Mouse (Mus musculus): ENCODE results near the gene Rbm34. TPM values are rescaled to one million over a fixed set of nuclear protein-coding genes. Genes with fewer than 3 reads are reported as not detected.

The Rbm34 gene
- total and polyA plus RNA-seq, 3 experiments = 25.9 TPM; not detected in 1

DNA sequence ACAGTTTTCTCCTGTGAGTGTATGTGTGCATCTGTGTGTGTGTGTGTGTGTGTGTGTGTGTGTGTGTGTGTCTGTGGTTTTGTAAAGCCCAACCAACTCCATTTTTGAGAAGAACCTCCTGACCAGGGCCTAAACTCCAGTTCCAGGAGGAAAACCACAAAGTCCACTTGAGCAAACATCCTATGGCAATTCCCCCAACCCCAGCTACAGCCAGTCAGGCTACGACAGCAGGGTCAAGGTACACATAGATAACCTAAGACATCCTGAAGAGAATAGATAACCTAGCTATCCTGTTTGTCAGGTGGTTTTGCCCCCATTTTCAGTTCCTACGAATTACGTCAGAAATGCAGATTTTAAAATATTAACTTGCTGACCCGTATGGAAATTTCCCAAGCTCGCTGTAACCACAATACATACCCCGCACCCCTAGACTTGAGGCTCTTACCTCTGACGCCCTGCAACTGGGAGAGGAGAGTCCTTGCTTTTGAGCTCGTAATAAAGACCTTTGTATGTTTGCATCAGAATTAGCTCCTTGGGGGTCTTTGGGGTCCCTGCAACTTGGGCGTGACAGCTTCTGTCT lies 2.9 kb upstream of the Rbm34 start (continued):
- TF ChIP-seq ZKSCAN1 (IDR thresholded peaks at IDR 0.05; ENCODE audit: low read depth, low read length) = no peak
- TF ChIP-seq MAFK (IDR thresholded peaks at IDR 0.05; ENCODE audit: borderline replicate concordance, low read depth, low read length) = no peak
- TF ChIP-seq GABPA (IDR thresholded peaks at IDR 0.05; ENCODE audit: low read depth, low read length) = no peak
- TF ChIP-seq ZMIZ1 (IDR thresholded peaks at IDR 0.05; ENCODE audit: low read depth, low read length) = no peak

DNA sequence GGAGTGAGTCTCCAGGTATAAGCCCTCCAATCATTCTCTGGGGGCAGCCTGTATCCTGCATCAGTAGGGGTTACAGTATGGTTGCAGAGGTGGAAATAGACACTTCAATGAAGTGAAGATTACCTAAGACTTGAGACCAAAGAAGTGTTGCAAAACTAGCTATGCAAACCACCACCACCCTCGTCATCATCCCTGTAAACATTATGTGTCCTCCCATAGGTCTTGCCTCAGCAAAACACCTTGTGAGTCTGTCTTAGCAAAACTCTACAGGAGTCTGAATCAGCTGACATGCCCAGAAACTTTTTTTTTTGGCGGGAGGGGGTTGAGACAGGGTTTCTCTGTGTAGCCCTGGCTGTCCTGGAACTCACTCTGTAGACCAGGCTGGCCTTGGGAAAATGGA lies 1.8 kb upstream of the Rbm34 start:
- H3K36me3 ChIP-seq (ENCODE audit: control insufficient read depth in 1 of 2, insufficient read depth in 2 of 2, low read length in 2 of 2) = peaks cover 0 to 9% of the 10 kb centered on the region in 2 experiments; a peak in 3 of 4 replicates

DNA sequence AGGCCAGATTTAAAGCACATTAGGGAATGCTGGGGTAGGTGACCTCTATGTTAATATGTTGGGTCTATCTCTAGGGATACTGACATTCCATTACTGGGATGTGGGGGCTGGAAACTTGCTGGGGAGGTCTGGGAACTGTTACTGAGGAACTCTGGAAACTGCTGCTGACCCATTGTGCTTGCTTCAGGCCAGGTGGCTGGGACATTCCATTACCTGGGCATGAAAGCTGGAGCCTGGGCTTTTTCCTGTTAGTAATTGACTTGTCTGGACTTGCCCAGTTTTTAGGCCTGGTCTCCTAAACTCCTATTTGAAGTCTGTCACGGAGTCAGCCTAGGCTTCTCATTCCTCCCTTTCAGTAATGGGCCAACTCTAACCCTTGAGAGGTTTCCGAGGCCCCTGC lies 1.2 kb upstream of the Rbm34 start:
- no peak overlapping the region for H3K27ac ChIP-seq (ENCODE audit: control insufficient read depth, low read depth, low read length)
- H3K4me3 ChIP-seq (ENCODE audit: control insufficient read depth in 1 of 2, insufficient read depth in 1 of 2, low read depth in 2 of 2, low read length in 2 of 2) = no peak overlapping the region
- H3K27me3 ChIP-seq (ENCODE audit: control insufficient read depth in 1 of 2, insufficient read depth in 2 of 2, low read length in 2 of 2) = no peaks in the 10 kb centered on the region
- H3K4me1 ChIP-seq (ENCODE audit: control insufficient read depth in 1 of 2, insufficient read depth in 2 of 2, low read length in 2 of 2) = peaks cover 4 to 6% of the 10 kb centered on the region in 2 experiments; a peak in 3 of 4 replicates
- H3K36me3 ChIP-seq (ENCODE audit: control insufficient read depth in 1 of 2, insufficient read depth in 2 of 2, low read length in 2 of 2) = peaks cover 0 to 9% of the 10 kb centered on the region in 2 experiments; a peak in 3 of 4 replicates
- DNase-seq (ENCODE audit: low read depth, low spot score) = no peak
- no peak overlapping the region for H3K9ac ChIP-seq (ENCODE audit: control insufficient read depth, low read depth, low read length, poor library complexity, severe bottlenecking)
- peaks cover 23% of the 10 kb centered on the region for H3K79me2 ChIP-seq (ENCODE audit: control insufficient read depth, insufficient read depth, low read length, poor library complexity)
- H3K9me3 ChIP-seq (replicated peaks; ENCODE audit: insufficient read depth, low read length) = no peaks in the 10 kb centered on the region
- no peak for TF ChIP-seq NELFE (IDR thresholded peaks at IDR 0.05; ENCODE audit: low read depth, low read length)
- TF ChIP-seq CTCF (IDR thresholded peaks at IDR 0.05 in 2 of 3, conservative IDR thresholded peaks at IDR 0.05 in 1 of 3; ENCODE audit: control insufficient read depth in 1 of 3, insufficient read depth in 1 of 3, low read depth in 2 of 3, low read length in 3 of 3, poor library complexity in 1 of 3, severe bottlenecking in 1 of 3) = no peak
- TF ChIP-seq POLR2AphosphoS2 (IDR thresholded peaks at IDR 0.05; ENCODE audit: low read length) = no peak
- no peak for TF ChIP-seq MXI1 (IDR thresholded peaks at IDR 0.05; ENCODE audit: low read depth, low read length)
- TF ChIP-seq USF1 (IDR thresholded peaks at IDR 0.05; ENCODE audit: low read depth, low read length) = no peak
- TF ChIP-seq GATA1 (IDR thresholded peaks at IDR 0.05; ENCODE audit: low read depth, low read length) = no peak
- TF ChIP-seq RAD21 (IDR thresholded peaks at IDR 0.05; ENCODE audit: low read depth, low read length) = no peak
- no peak for TF ChIP-seq POLR2AphosphoS5 (IDR thresholded peaks at IDR 0.05; ENCODE audit: borderline replicate concordance, low read depth, low read length)
- no peak for TF ChIP-seq RCOR1 (IDR thresholded peaks at IDR 0.05; ENCODE audit: low read depth, low read length)
- TF ChIP-seq TBP (IDR thresholded peaks at IDR 0.05; ENCODE audit: low read depth, low read length) = no peak
- no peak for TF ChIP-seq MAFK (IDR thresholded peaks at IDR 0.05; ENCODE audit: borderline replicate concordance, low read depth, low read length)
- TF ChIP-seq SIN3A (IDR thresholded peaks at IDR 0.05; ENCODE audit: low read length) = no peak

More for the DNA sequence above, 1.8 kb upstream of the Rbm34 start:
- Histone ChIP-seq H3K9ac (ENCODE audit: control insufficient read depth, low read depth, low read length, poor library complexity, severe bottlenecking) (no peak overlapping the region), H3K9me3 (replicated peaks; ENCODE audit: insufficient read depth, low read length) (no peaks in the 10 kb centered on the region), H3K4me3 (ENCODE audit: control insufficient read depth in 1 of 2, insufficient read depth in 1 of 2, low read depth in 2 of 2, low read length in 2 of 2) (no peak overlapping the region), H3K4me1 (ENCODE audit: control insufficient read depth in 1 of 2, insufficient read depth in 2 of 2, low read length in 2 of 2) (peaks cover 4 to 6% of the 10 kb centered on the region in 2 experiments; a peak in 3 of 4 replicates), H3K27ac (ENCODE audit: control insufficient read depth, low read depth, low read length) (no peak overlapping the region), H3K79me2 (ENCODE audit: control insufficient read depth, insufficient read depth, low read length, poor library complexity) (peaks cover 19% of the 10 kb centered on the region), H3K27me3 (ENCODE audit: control insufficient read depth in 1 of 2, insufficient read depth in 2 of 2, low read length in 2 of 2) (no peaks in the 10 kb centered on the region)
- TF ChIP-seq TAL1 (IDR thresholded peaks at IDR 0.05; ENCODE audit: low read length) (no peak), MAX (IDR thresholded peaks at IDR 0.05; ENCODE audit: low read length) (no peak), CTCF (IDR thresholded peaks at IDR 0.05 in 2 of 3, conservative IDR thresholded peaks at IDR 0.05 in 1 of 3; ENCODE audit: control insufficient read depth in 1 of 3, insufficient read depth in 1 of 3, low read depth in 2 of 3, low read length in 3 of 3, poor library complexity in 1 of 3, severe bottlenecking in 1 of 3) (no peak), JUND (IDR thresholded peaks at IDR 0.05; ENCODE audit: low read depth, low read length) (no peak), GABPA (IDR thresholded peaks at IDR 0.05; ENCODE audit: low read depth, low read length) (no peak), NELFE (IDR thresholded peaks at IDR 0.05; ENCODE audit: low read depth, low read length) (no peak), E2F4 (IDR thresholded peaks at IDR 0.05; ENCODE audit: borderline replicate concordance, low read depth, low read length) (no peak)
- DNase-seq (ENCODE audit: low read depth, low spot score) = no peak
